Mouse (Mus musculus): ENCODE results near the gene Prmt9.

- TF ChIP-seq CTCF (IDR thresholded peaks at IDR 0.05; ENCODE audit: low read depth) (no peak), EP300 (IDR thresholded peaks at IDR 0.05; ENCODE audit: low read depth) (no peak)
These were observed 12.2 kb downstream of the Prmt9 start for GRCm38 (mm10) chr8:77561441-77561840.
